Mouse (Mus musculus) limb, embryonic 12.5 days (tissue): ENCODE measurements around the gene Ehd1. TPM values are rescaled to one million over a fixed set of nuclear protein-coding genes. Genes with fewer than 3 reads are reported as not detected.

Experiments
- ATAC-seq: fragments of 200-750 bp; cut with Nextera tagmentation; 2 replicates; pipeline ENCODE4 v1.8.0; 2017; ENCODE audit warnings: low read depth, moderate TSS enrichment; ENCODE audit not compliant: insufficient number of reproducible peaks, insufficient read depth, low FRiP score, low TSS enrichment
- H3K27ac ChIP-seq: fragments of 300-500 bp; sonication (generic); 2 replicates; pipeline ENCODE4 v1.5.1; 2016; ENCODE audit warnings: mild to moderate bottlenecking, moderate library complexity
- H3K27me3 ChIP-seq: fragments of 300-500 bp; sonication (generic); 2 replicates; pipeline ENCODE4 v1.6.1; 2016; ENCODE audit warnings: mild to moderate bottlenecking, moderate library complexity
- H3K36me3 ChIP-seq: fragments of 300-500 bp; sonication (generic); 2 replicates; pipeline ENCODE4 v1.6.1; 2016; ENCODE audit warnings: mild to moderate bottlenecking, moderate library complexity
- H3K4me1 ChIP-seq: fragments of 300-500 bp; sonication (generic); replicated peaks from 2 replicates; pipeline ENCODE4 v1.6.1; 2016
- H3K4me2 ChIP-seq: fragments of 300-500 bp; sonication (generic); 2 replicates; pipeline ENCODE4 v1.6.1; 2016; ENCODE audit warnings: mild to moderate bottlenecking, moderate library complexity
- H3K4me3 ChIP-seq: fragments of 300-500 bp; sonication (generic); replicated peaks from 2 replicates; pipeline ENCODE4 v1.5.1; 2016; ENCODE audit warnings: mild to moderate bottlenecking
- H3K9ac ChIP-seq: fragments of 300-500 bp; sonication (generic); replicated peaks from 2 replicates; pipeline ENCODE4 v1.6.1; 2016; ENCODE audit warnings: mild to moderate bottlenecking, moderate library complexity
- H3K9me3 ChIP-seq: fragments of 300-500 bp; sonication (generic); 2 replicates; pipeline ENCODE4 v1.6.1; 2016; ENCODE audit warnings: mild to moderate bottlenecking, moderate library complexity
- WGBS: fragments of 180-500 bp; shearing (Covaris S2); methylation state at CpG from one replicate; pipeline ENCODE4 v1.1.7; 2016; 5-methylcytosine and 5-hydroxymethylcytosine counted together
- polyA plus RNA-seq: library from polyadenylated mRNA; unstranded; fragments of >200 nt; fragmentation: Nextera tagmentation; extraction: Ambion mirVana; gene quantifications from 2 replicates; pipeline ENCODE4 v1.2.1, GENCODE M21; 2016

Ehd1 gene
- polyA plus RNA-seq, 1 experiment from 2014 or later, result 71.5 TPM

- H3K4me3 ChIP-seq, result no peak overlapping the region
- 0 out of 2 replicates have a peak overlapping the region, but pooled peaks have one; percentile 1 for H3K9ac ChIP-seq
- peaks cover 47% of the 10 kb centered on the region for H3K36me3 ChIP-seq
- H3K4me2 ChIP-seq, result no peak overlapping the region
- H3K9me3 ChIP-seq, result no peaks in the 10 kb centered on the region
- no peak for ATAC-seq
- no peak overlapping the region for H3K27ac ChIP-seq
- H3K4me1 ChIP-seq, result peaks cover 42% of the 10 kb centered on the region
- no peaks in the 10 kb centered on the region for H3K27me3 ChIP-seq
- 91% methylated on average over 7 of the region's 7 CpGs for WGBS
These were observed 61.6 kb downstream of the Ehd1 start for GRCm38 (mm10) chr19:6338171-6338570.

GRCm38 (mm10) chr19:6338716-6339115, 62.2 kb downstream of the Ehd1 start:
- no peak for ATAC-seq
- H3K4me2 ChIP-seq, result no peak overlapping the region
- H3K4me1 ChIP-seq, result peaks cover 42% of the 10 kb centered on the region
- peaks cover 53% of the 10 kb centered on the region for H3K36me3 ChIP-seq
- H3K27ac ChIP-seq, result no peak overlapping the region
- no peaks in the 10 kb centered on the region for H3K9me3 ChIP-seq
- WGBS, result 92% methylated on average over 11 of the region's 11 CpGs
- no peaks in the 10 kb centered on the region for H3K27me3 ChIP-seq
- 0 out of 2 replicates have a peak overlapping the region, but pooled peaks have one; percentile 1 for H3K9ac ChIP-seq
- no peak overlapping the region for H3K4me3 ChIP-seq

- H3K27ac ChIP-seq, result no peak overlapping the region
- H3K4me3 ChIP-seq, result no peak overlapping the region
- no peak for ATAC-seq
- WGBS, result 93% methylated on average over 6 of the region's 6 CpGs
- no peak overlapping the region for H3K4me2 ChIP-seq
- peaks cover 57% of the 10 kb centered on the region for H3K36me3 ChIP-seq
- H3K9me3 ChIP-seq, result no peaks in the 10 kb centered on the region
- H3K9ac ChIP-seq, result no peak overlapping the region
- no peaks in the 10 kb centered on the region for H3K27me3 ChIP-seq
- H3K4me1 ChIP-seq, result peaks cover 40% of the 10 kb centered on the region
These were observed 62.7 kb downstream of the Ehd1 start for GRCm38 (mm10) chr19:6339191-6339590.

GRCm38 (mm10) chr19:6339890-6340504, 63.5 kb downstream of the Ehd1 start:
- 70% methylated on average over 15 of the region's 15 CpGs for WGBS
- H3K4me1 ChIP-seq, result peaks cover 36% of the 10 kb centered on the region

GRCm38 (mm10) chr19:6340524-6341452, 64.3 kb downstream of the Ehd1 start, which contains the start of gene Map4k2:
Gene Map4k2 (plus strand): TSS chr19:6341135.
- no peaks in the 10 kb centered on the region for H3K27me3 ChIP-seq
- peak within 1 kb of the TSS; percentile 91 for H3K4me2 ChIP-seq
- 9% methylated on average over 68 of the region's 72 CpGs for WGBS
- 0 out of 2 replicates have a peak within 1 kb of the TSS, but pooled peaks have one; percentile 29 for H3K27ac ChIP-seq
- peaks cover 34% of the 10 kb centered on the region for H3K4me1 ChIP-seq
- peaks cover 73% of the 10 kb centered on the region for H3K36me3 ChIP-seq
- peak within 1 kb of the TSS; percentile 77 for H3K9ac ChIP-seq
- no peaks in the 10 kb centered on the region for H3K9me3 ChIP-seq
- H3K4me3 ChIP-seq, result peak within 1 kb of the TSS; percentile 69
- peak; percentile 65; the same call in 1 of the 2 replicates for ATAC-seq

More at GRCm38 (mm10) chr19:6339890-6340504, 63.5 kb downstream of the Ehd1 start:
- no peaks in the 10 kb centered on the region for H3K27me3 ChIP-seq
- no peaks in the 10 kb centered on the region for H3K9me3 ChIP-seq
- ATAC-seq, result no peak
- H3K4me3 ChIP-seq, result no peak overlapping the region
- H3K9ac ChIP-seq, result no peak overlapping the region
- H3K36me3 ChIP-seq, result peaks cover 65% of the 10 kb centered on the region
- H3K27ac ChIP-seq, result no peak overlapping the region
- no peak overlapping the region for H3K4me2 ChIP-seq

GRCm38 (mm10) chr19:6341453-6342077, 65.0 kb downstream of the Ehd1 start:
- Histone ChIP-seq H3K36me3 (peaks cover 79% of the 10 kb centered on the region), H3K4me3 (peak overlapping the region; percentile 69), H3K4me2 (peak overlapping the region; percentile 91), H3K9ac (peak overlapping the region; percentile 77), H3K27me3 (no peaks in the 10 kb centered on the region), H3K27ac (no peak overlapping the region), H3K4me1 (peaks cover 26% of the 10 kb centered on the region), H3K9me3 (no peaks in the 10 kb centered on the region)
- ATAC-seq, result peak; percentile 4; the same call in 1 of the 2 replicates
- 16% methylated on average over 22 of the region's 23 CpGs for WGBS

GRCm38 (mm10) chr19:6342276-6342933, 65.9 kb downstream of the Ehd1 start:
- WGBS, result 82% methylated on average over 5 of the region's 5 CpGs
- Histone ChIP-seq H3K9me3 (no peaks in the 10 kb centered on the region), H3K36me3 (peaks cover 79% of the 10 kb centered on the region), H3K4me2 (peak overlapping the region; percentile 91), H3K27me3 (no peaks in the 10 kb centered on the region), H3K4me3 (peak overlapping the region; percentile 69; the same call in 1 of the 2 replicates), H3K9ac (no peak overlapping the region), H3K4me1 (peaks cover 19% of the 10 kb centered on the region; the same call in 1 of the 2 replicates), H3K27ac (no peak overlapping the region)
- no peak for ATAC-seq

- WGBS, result 89% methylated on average over 19 of the region's 19 CpGs
- ATAC-seq, result no peak
- no peak overlapping the region for H3K9ac ChIP-seq
These were observed 66.8 kb downstream of the Ehd1 start for GRCm38 (mm10) chr19:6343066-6343925.

GRCm38 (mm10) chr19:6343996-6344395, 67.5 kb downstream of the Ehd1 start:
- Histone ChIP-seq H3K4me2 (no peak overlapping the region), H3K4me1 (peaks cover 26% of the 10 kb centered on the region), H3K27me3 (no peaks in the 10 kb centered on the region), H3K9me3 (no peaks in the 10 kb centered on the region), H3K36me3 (peaks cover 71% of the 10 kb centered on the region), H3K27ac (no peak overlapping the region), H3K4me3 (no peak overlapping the region), H3K9ac (no peak overlapping the region)
- ATAC-seq, result no peak
- 91% methylated on average over 5 of the region's 5 CpGs for WGBS

More at GRCm38 (mm10) chr19:6343066-6343925, 66.8 kb downstream of the Ehd1 start:
- Histone ChIP-seq H3K27me3 (no peaks in the 10 kb centered on the region), H3K4me3 (no peak overlapping the region), H3K4me2 (no peak overlapping the region), H3K27ac (no peak overlapping the region), H3K4me1 (peaks cover 19% of the 10 kb centered on the region; the same call in 1 of the 2 replicates), H3K9me3 (no peaks in the 10 kb centered on the region), H3K36me3 (peaks cover 78% of the 10 kb centered on the region)

GRCm38 (mm10) chr19:6346023-6346422, 69.5 kb downstream of the Ehd1 start:
- Histone ChIP-seq H3K4me3 (no peak overlapping the region), H3K9me3 (no peaks in the 10 kb centered on the region), H3K4me2 (no peak overlapping the region), H3K36me3 (peaks cover 56% of the 10 kb centered on the region), H3K4me1 (peaks cover 31% of the 10 kb centered on the region), H3K9ac (no peak overlapping the region), H3K27me3 (no peaks in the 10 kb centered on the region), H3K27ac (no peak overlapping the region)
- no peak for ATAC-seq
- 92% methylated on average over 5 of the region's 5 CpGs for WGBS
